Mouse (Mus musculus): ENCODE data around the gene Atp1b1. TPM values are rescaled to one million over a fixed set of nuclear protein-coding genes. Genes with fewer than 3 reads are reported as not detected.

Atp1b1 gene
- 5.1 TPM for polyA plus RNA-seq (2017; shearing (Covaris generic))

GRCm38 (mm10) chr1:164458245-164458613 is at the start of gene Atp1b1:
Gene Atp1b1, minus strand, starts transcription at chr1:164458355.

Other genes starting within 250 kb of the Atp1b1 start
- 1.2 TPM for gene Slc19a2, start 209.3 kb downstream of the Atp1b1 start, polyA plus RNA-seq (2017; shearing (Covaris generic))
- 12.3 TPM for gene Ccdc181, start 182.8 kb downstream of the Atp1b1 start, polyA plus RNA-seq (2017; shearing (Covaris generic))
- 16.7 TPM for gene Nme7, start 154.2 kb downstream of the Atp1b1 start, polyA plus RNA-seq (2017; shearing (Covaris generic))
- 24.2 TPM for gene Blzf1, start 150.9 kb downstream of the Atp1b1 start, polyA plus RNA-seq (2017; shearing (Covaris generic))

All from inflammation-experienced regulatory T-cells, adult 16 weeks (primary cell).